Mouse (Mus musculus) lung, embryonic 16.5 days (tissue): Measurements from ENCODE around the gene 4930558C23Rik. TPM values are rescaled to one million over a fixed set of nuclear protein-coding genes. Genes with fewer than 3 reads are reported as not detected.
A peak's percentile ranks its signal among the peaks of the same experiment; 100 is the strongest.
"Not testable (repeated sequence)": the region's sequence is repeated elsewhere in the genome, so short reads cannot be mapped to it uniquely, and the experiment has no call there.

Experiments used
- ATAC-seq: fragments of 200-750 bp; cut with Nextera tagmentation; 2 replicates; pipeline ENCODE4 v1.8.0; 2017; ENCODE audit warnings: low read depth, mild to moderate bottlenecking, moderate library complexity
- H3K27ac ChIP-seq: fragments of 300-500 bp; sonication (generic); 2 replicates; pipeline ENCODE4 v1.5.1; 2014; ENCODE audit warnings: mild to moderate bottlenecking, control low read depth, low read length
- H3K27me3 ChIP-seq: fragments of 300-500 bp; sonication (generic); 2 replicates; pipeline ENCODE4 v1.6.1; 2014; ENCODE audit warnings: low read depth, low read length, mixed read lengths; ENCODE audit not compliant: control insufficient read depth, insufficient read depth
- H3K36me3 ChIP-seq: fragments of 300-500 bp; sonication (generic); 2 replicates; pipeline ENCODE4 v1.6.1; 2014; ENCODE audit warnings: low read length; ENCODE audit not compliant: control insufficient read depth, insufficient read depth
- H3K4me1 ChIP-seq: fragments of 300-500 bp; sonication (generic); replicated peaks from 2 replicates; pipeline ENCODE4 v1.6.1; 2014; ENCODE audit warnings: low read length, mixed read lengths; ENCODE audit not compliant: control insufficient read depth, insufficient read depth
- H3K4me2 ChIP-seq: fragments of 300-500 bp; sonication (generic); 2 replicates; pipeline ENCODE4 v1.6.1; 2014; ENCODE audit warnings: low read depth, low read length, control low read depth
- H3K4me3 ChIP-seq: fragments of 300-500 bp; sonication (generic); 2 replicates; pipeline ENCODE4 v1.5.1; 2014; ENCODE audit warnings: mild to moderate bottlenecking, low read length, control low read depth
- H3K9ac ChIP-seq: fragments of 300-500 bp; sonication (generic); 2 replicates; pipeline ENCODE4 v1.6.1; 2014; ENCODE audit warnings: low read length, control low read depth
- H3K9me3 ChIP-seq: fragments of 300-500 bp; sonication (generic); 2 replicates; pipeline ENCODE4 v1.6.1; 2016; ENCODE audit warnings: low read length; ENCODE audit not compliant: control insufficient read depth
- WGBS: fragments of 180-500 bp; shearing (Covaris S2); extraction: QIAGEN DNeasy Blood & Tissue Kit; methylation state at CpG from one replicate; pipeline ENCODE4 v1.1.7; 2014; 5-methylcytosine and 5-hydroxymethylcytosine counted together
- polyA plus RNA-seq: library from polyadenylated mRNA; unstranded; fragments of >200 nt; fragmentation: Nextera tagmentation; extraction: Ambion mirVana; gene quantifications from 2 replicates; pipeline ENCODE4 v1.2.1, GENCODE M21; 2015

4930558C23Rik gene
- polyA plus RNA-seq, 1 experiment from 2014 or later: not detected

DNA sequence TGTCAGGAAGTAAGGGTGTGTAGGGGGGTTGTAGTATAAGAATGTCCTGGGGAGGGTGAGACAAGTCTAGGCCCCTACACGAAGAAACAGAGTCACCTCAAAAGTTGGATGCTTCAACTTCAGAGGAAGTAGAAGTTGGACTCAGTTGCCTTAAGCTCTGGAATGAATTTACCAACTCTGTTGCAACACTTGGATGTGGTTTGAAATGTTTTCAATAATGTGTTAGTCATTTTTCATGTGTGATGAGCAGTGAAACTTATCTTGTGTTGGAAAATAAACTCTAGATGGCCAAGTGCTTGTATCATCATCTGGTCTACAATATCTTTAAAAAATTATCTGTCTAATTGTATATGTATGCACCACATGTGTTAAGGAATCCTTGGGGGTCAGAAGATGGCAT, 5.1 kb upstream of the 4930558C23Rik start:
- 60% methylated on average over 1 of the region's 1 CpGs for WGBS

DNA sequence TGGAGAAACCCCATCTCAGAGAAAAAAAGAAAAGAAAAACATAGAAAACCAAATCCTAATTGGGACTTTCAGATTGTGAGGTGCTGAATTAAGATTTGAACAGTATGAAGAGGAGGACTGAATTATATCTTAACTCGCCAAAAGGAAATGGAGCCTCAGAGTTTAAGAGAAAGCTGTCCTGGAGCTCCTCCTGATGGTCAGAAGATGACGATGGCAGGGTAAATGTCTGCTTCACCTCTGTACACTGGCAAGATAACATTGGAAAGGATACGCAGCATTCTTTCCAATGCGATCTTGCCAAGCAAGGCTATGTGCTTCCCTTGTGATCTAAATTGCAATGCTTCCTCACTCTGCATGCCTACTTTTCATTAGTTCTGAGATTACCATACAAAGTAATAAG, 8.3 kb downstream of the 4930558C23Rik start:
- ATAC-seq: no peak
- no peaks in the 10 kb centered on the region for H3K27me3 ChIP-seq
- WGBS: 84% methylated on average over 4 of the region's 4 CpGs
- no peak overlapping the region for H3K4me3 ChIP-seq
- no peaks in the 10 kb centered on the region for H3K4me1 ChIP-seq
- H3K9ac ChIP-seq: no peak overlapping the region
- H3K9me3 ChIP-seq: 0 out of 2 replicates have a peak, but pooled peaks cover 4% of the 10 kb centered on the region
- no peak overlapping the region for H3K4me2 ChIP-seq
- H3K36me3 ChIP-seq: no peaks in the 10 kb centered on the region
- no peak overlapping the region for H3K27ac ChIP-seq

More for the DNA sequence above, 5.1 kb upstream of the 4930558C23Rik start:
- ATAC-seq: no peak
- Histone ChIP-seq H3K36me3 (no peaks in the 10 kb centered on the region), H3K4me3 (no peak overlapping the region), H3K9me3 (no peaks in the 10 kb centered on the region), H3K27me3 (no peaks in the 10 kb centered on the region), H3K4me1 (no peaks in the 10 kb centered on the region), H3K9ac (no peak overlapping the region), H3K4me2 (no peak overlapping the region), H3K27ac (no peak overlapping the region)

DNA sequence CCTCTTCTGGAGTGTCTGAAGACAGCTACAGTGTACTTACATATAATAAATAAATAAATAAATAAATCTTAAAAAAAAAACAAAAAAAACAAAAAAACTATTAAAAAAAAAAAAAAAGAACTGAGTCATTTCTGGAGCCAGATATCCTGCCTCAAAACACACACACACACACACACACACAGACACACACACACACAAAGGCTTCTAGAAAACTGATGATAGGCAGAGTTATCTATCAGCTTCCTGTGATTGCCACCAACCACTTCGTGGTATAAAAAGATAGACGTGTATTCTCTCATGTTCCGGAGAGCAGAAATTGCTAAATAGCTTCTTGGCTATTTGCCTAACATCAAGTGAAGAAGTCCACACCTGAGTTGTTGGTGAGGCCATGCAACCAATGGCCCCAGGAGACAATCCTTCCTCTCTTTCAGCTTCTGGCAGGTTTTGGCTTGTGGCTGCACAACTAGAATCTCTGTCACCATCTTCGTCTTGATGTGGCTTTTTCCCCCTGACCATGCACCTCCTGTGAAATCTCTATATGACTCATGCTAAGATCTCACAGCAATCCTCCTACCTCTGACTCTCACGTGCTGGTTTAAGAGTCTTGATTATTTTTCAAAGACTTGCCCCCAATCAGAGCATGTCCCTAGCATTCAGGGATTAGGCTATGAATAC, 17.1 kb downstream of the 4930558C23Rik start:
- no peak overlapping the region for H3K9ac ChIP-seq
- ATAC-seq: no peak
- WGBS: 77% methylated on average over 5 of the region's 5 CpGs
- H3K27me3 ChIP-seq: no peaks in the 10 kb centered on the region
- no peak overlapping the region for H3K4me2 ChIP-seq
- no peak overlapping the region for H3K27ac ChIP-seq
- no peak overlapping the region for H3K4me3 ChIP-seq
- H3K36me3 ChIP-seq: no peaks in the 10 kb centered on the region
- H3K9me3 ChIP-seq: no peaks in the 10 kb centered on the region
- no peaks in the 10 kb centered on the region for H3K4me1 ChIP-seq

DNA sequence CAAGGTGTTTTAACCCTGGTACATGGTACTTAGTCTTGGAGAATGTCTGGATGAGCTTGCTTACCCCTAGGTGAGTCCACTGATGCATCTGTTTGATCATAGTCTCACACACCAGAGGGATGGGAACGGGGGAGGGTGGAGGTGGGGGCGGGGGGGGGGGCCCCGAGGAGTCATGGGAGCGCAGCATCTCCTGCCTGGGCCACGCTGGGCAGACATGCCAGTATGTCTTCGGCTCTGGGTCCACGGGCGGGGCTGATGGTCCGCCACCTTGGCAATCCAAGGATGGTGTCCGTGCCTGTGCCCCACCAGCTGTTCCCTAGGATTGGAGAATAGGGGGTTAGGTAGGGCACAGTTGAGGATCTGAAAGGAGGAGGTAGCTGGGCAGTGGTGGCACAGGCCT, 29.4 kb downstream of the 4930558C23Rik start:
- Histone ChIP-seq H3K27ac (no peak overlapping the region), H3K4me1 (no peaks in the 10 kb centered on the region), H3K9ac (no peak overlapping the region), H3K4me2 (no peak overlapping the region), H3K9me3 (peaks cover 4% of the 10 kb centered on the region; the same call in 1 of the 2 replicates), H3K27me3 (no peaks in the 10 kb centered on the region), H3K36me3 (no peaks in the 10 kb centered on the region), H3K4me3 (no peak overlapping the region)
- WGBS: 93% methylated on average over 9 of the region's 10 CpGs
- ATAC-seq: no peak

DNA sequence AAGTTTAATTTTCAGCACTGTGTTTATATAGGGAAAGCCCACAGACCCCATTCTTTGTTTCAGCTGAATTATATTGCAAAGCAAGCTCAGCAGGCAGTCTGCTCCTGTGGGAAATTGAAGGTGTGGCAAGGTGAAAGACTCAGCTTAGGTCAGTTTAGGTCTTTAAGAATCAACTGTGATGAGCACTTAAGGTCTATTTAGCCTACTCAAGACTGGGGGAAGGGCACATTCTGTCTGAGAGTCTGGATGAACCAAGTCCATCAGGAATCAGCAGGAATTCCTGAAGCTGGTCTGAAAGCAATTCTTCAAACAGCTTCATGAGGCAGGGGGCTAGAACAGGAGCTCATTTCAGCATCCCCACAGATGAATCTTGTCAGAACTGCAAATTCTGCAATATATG, 32.5 kb downstream of the 4930558C23Rik start:
- no peak overlapping the region for H3K27ac ChIP-seq
- no peaks in the 10 kb centered on the region for H3K4me1 ChIP-seq
- no peak overlapping the region for H3K9ac ChIP-seq
- ATAC-seq: no peak
- H3K4me2 ChIP-seq: no peak overlapping the region
- H3K27me3 ChIP-seq: no peaks in the 10 kb centered on the region
- no peaks in the 10 kb centered on the region for H3K9me3 ChIP-seq
- no peak overlapping the region for H3K4me3 ChIP-seq
- no peaks in the 10 kb centered on the region for H3K36me3 ChIP-seq

DNA sequence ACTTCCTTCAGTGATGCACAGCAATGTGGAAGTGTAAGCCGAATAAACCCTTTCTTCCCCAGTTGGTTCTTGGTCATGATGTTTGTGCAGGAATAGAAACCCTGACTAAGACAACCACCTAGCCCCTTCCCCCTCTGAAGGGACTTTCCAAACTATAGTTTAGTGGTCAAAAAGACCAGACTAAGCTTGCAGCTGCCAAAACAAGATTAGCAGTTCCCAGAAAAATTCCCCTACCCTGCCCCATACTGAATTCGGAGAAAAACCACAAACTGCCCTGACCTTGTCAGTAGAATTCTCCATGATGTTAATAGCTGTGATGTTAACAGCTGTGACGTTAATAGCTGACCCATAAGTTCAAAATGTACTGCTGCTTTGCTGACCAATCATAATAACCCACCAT, 42.4 kb downstream of the 4930558C23Rik start:
- 64% methylated on average over 3 of the region's 3 CpGs for WGBS
- H3K9me3 ChIP-seq, ATAC-seq, H3K27me3 ChIP-seq, H3K27ac ChIP-seq, H3K36me3 ChIP-seq, H3K4me2 ChIP-seq, H3K4me3 ChIP-seq, H3K4me1 ChIP-seq, H3K9ac ChIP-seq: not testable (repeated sequence)

DNA sequence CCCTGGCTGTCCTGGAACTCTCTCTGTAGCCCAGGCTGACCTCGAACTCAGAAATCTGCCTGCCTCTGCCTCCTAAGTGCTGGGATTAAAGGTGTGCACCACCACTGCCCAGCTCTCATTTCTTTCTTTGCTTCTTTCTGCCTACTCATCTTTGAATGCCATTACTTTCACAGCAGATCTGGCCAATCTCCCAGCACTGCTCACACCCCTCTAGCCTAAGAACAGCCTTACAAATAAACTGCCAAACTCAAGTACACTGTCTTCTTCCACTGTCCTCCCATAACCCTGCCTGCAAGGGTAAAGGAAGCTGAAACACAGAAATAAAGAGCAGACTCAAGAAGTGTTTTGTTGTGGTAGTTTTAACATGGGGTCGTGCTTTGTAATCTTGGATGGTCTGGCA, 44.9 kb downstream of the 4930558C23Rik start:
- H3K4me2 ChIP-seq: no peak overlapping the region
- no peak overlapping the region for H3K4me3 ChIP-seq
- no peak for ATAC-seq
- H3K36me3 ChIP-seq: peaks cover 8% of the 10 kb centered on the region; the same call in 1 of the 2 replicates
- 94% methylated on average over 2 of the region's 2 CpGs for WGBS
- no peak overlapping the region for H3K27ac ChIP-seq
- no peaks in the 10 kb centered on the region for H3K27me3 ChIP-seq
- no peaks in the 10 kb centered on the region for H3K9me3 ChIP-seq
- H3K9ac ChIP-seq: no peak overlapping the region
- peaks cover 3% of the 10 kb centered on the region; the same call in 1 of the 2 replicates for H3K4me1 ChIP-seq

DNA sequence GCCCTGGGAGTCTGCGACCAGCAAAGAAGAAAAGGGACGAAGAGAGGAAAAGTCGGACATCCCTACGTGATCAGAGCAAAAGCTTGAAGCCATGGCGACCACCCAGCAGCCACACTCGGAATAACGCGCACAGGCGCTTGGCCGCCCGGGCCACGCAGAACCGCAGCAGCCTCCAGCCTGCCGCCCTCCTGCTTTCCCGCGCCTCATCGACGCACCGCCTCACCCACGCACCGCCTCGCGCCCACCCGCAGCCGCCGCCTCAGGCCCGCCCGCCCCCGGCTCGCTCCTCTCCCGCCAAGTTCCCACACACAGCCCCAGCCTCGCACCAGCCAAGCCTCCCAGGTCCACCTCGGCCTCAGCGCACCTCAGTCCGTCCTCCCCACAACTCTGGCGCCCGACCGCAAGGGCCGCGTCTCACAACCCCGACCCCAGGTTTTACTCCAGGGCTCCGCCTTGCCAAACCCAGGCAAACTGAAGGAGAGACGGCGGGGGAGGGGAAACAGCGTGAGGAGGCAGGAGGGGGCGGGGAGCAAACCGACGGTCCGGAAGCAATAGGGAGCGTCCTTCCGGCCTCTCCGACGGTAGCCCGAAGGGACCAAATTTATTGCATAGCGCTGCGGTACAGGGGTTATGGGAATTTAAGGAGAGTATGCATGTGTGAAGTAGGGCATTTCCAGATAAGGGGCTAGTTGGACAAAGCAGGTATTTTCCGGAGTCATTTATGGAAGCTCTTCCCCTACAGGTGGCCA, 45.8 kb downstream of the 4930558C23Rik start, which contains the start of gene Setdb1:
Setdb1 (minus strand) TSS at position 502 of the 749 bp plus-strand sequence.
- H3K4me2 ChIP-seq: peak within 1 kb of the TSS; percentile 51
- H3K4me3 ChIP-seq: peak within 1 kb of the TSS; percentile 59
- H3K4me1 ChIP-seq, H3K36me3 ChIP-seq, H3K27ac ChIP-seq, H3K9me3 ChIP-seq, H3K27me3 ChIP-seq: not testable (repeated sequence)
- peak; percentile 96 for ATAC-seq
- H3K9ac ChIP-seq: peak within 1 kb of the TSS; percentile 67
- 0% methylated on average over 27 of the region's 57 CpGs for WGBS

DNA sequence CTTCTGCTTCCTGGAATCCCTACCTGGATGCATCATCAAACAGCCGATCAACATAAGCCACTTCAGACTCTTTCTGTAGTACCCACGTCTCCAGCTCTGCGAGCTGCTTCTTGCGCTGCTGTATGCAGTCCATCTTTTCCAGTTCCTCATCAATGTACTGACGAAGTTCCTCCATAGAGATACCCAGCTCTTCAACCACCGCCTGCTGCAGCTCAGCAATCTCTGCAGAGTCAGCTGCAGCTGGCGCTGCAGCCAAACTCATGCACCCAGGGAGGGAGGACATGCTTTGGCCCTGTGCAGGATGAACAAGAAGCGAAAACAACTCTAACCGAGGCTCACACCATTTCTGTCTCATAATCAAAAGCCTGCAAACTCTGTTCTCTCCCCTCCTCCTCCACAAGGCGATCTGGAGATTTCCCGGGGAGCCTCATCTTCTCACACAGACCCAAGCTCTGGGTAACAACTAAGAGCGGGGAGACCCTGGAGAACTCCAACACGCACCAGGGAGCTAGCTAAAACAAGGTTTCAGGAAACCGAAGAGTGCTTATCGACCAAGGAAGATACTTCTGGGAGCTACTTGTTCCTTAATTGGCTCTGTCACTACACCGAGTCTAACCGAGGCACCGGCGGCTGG, 46.6 kb downstream of the 4930558C23Rik start:
- not testable (repeated sequence) for H3K9me3 ChIP-seq, H3K4me1 ChIP-seq, H3K27ac ChIP-seq, H3K27me3 ChIP-seq, H3K36me3 ChIP-seq, ATAC-seq
- 13% methylated on average over 8 of the region's 19 CpGs for WGBS
- Histone ChIP-seq H3K4me2 (peak overlapping the region; percentile 51), H3K9ac (peak overlapping the region; percentile 67; the same call in 1 of the 2 replicates), H3K4me3 (peak overlapping the region; percentile 59)
